Mouse (Mus musculus) olfactory bulb, adult 2 months (tissue): ENCODE data around the gene Slc4a10.

Experiments used
- CTCF ChIP-seq: fragments of 200-500 bp; IDR thresholded peaks from 2 replicates; pipeline ENCODE4 v1.5.1; 2012; ENCODE audit warnings: low read depth, mild to moderate bottlenecking, low read length, moderate library complexity; ENCODE audit not compliant: insufficient read depth
- POLR2A ChIP-seq: fragments of 200-500 bp; IDR thresholded peaks from 2 replicates; pipeline ENCODE4 v1.6.1; 2012; ENCODE audit warnings: mild to moderate bottlenecking, low read depth, low read length, moderate library complexity; ENCODE audit not compliant: insufficient read depth

GRCm38 (mm10) chr2:62334397-62335243 is 288.4 kb downstream of the Slc4a10 start:
- TF ChIP-seq CTCF: no peak
- no peak for TF ChIP-seq POLR2A
